Mouse (Mus musculus): ENCODE results near the gene Vmn2r71. TPM values are rescaled to one million over a fixed set of nuclear protein-coding genes. Genes with fewer than 3 reads are reported as not detected.

Gene Vmn2r71
- not detected in 2 replicates for polyA plus RNA-seq (2016; fragmentation: Nextera tagmentation; extraction: Ambion mirVana)

DNA sequence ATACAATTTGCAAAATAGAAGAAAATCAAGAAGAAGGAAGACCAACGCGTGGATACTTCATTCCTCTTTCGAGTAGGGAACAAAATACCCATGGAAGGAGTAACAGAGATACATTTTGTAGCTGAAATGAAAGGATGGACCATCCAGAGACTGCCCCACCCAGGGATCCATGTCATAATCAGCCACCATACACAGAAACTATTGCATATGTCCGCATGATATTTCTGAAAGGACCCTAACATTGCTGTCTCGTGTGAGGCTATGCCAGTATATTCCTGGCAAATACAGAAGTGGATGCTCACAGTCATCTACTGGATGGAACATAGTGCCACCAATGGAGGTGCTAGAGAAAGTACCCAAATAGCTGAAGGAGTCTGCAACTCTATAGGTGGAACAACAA is at the start of gene Vmn2r71:
Gene Vmn2r71, plus strand, starts transcription at position 301 of the 400 bp plus-strand sequence.
- no peak for ATAC-seq (ENCODE audit: insufficient number of reproducible peaks, insufficient read depth, low FRiP score, low TSS enrichment)
- Histone ChIP-seq H3K36me3 (no peaks in the 10 kb centered on the region), H3K9me3 (no peaks in the 10 kb centered on the region), H3K9ac (no peak within 1 kb of the TSS), H3K4me1 (no peaks in the 10 kb centered on the region), H3K4me2 (replicated peaks) (no peak within 1 kb of the TSS), H3K27ac (no peak within 1 kb of the TSS), H3K4me3 (no peak within 1 kb of the TSS), H3K27me3 (no peaks in the 10 kb centered on the region)
- WGBS: 81% methylated on average over 5 of the region's 5 CpGs

DNA sequence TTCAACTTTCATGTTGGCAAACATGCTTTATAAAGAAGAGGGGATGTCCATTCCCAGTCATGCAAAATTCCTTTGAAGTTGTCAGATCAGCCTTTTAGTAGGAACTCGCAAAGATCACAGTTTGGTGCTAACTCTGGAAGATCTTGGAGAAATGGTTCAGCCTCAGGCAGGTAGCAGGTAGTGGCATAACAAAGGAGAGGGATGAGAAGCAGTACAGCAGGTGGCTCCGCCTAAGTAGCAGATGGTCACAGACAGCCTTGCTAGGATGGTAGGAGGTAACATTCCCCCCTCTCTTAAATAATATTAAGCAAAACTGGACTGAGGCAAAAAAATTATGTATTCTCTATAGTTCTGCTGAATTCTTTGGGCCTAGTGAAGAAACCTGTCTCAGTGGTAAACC is 20.8 kb upstream of the Vmn2r71 start:
- Histone ChIP-seq H3K27ac (no peak overlapping the region), H3K4me3 (no peak overlapping the region), H3K4me2 (replicated peaks) (no peak overlapping the region), H3K4me1 (no peaks in the 10 kb centered on the region), H3K36me3 (no peaks in the 10 kb centered on the region), H3K9me3 (no peaks in the 10 kb centered on the region), H3K9ac (no peak overlapping the region), H3K27me3 (no peaks in the 10 kb centered on the region)
- 75% methylated on average over 2 of the region's 2 CpGs for WGBS
- ATAC-seq (ENCODE audit: insufficient number of reproducible peaks, insufficient read depth, low FRiP score, low TSS enrichment): no peak

GRCm38 (mm10) chr7:85543118-85543517 is 19.8 kb upstream of the Vmn2r71 start:
- Histone ChIP-seq H3K27ac (no peak overlapping the region), H3K9me3 (no peaks in the 10 kb centered on the region), H3K4me1 (no peaks in the 10 kb centered on the region), H3K9ac (no peak overlapping the region), H3K4me3 (no peak overlapping the region), H3K36me3 (no peaks in the 10 kb centered on the region), H3K4me2 (replicated peaks) (no peak overlapping the region), H3K27me3 (no peaks in the 10 kb centered on the region)
- 59% methylated on average over 2 of the region's 2 CpGs for WGBS
- ATAC-seq (ENCODE audit: insufficient number of reproducible peaks, insufficient read depth, low FRiP score, low TSS enrichment): no peak

DNA sequence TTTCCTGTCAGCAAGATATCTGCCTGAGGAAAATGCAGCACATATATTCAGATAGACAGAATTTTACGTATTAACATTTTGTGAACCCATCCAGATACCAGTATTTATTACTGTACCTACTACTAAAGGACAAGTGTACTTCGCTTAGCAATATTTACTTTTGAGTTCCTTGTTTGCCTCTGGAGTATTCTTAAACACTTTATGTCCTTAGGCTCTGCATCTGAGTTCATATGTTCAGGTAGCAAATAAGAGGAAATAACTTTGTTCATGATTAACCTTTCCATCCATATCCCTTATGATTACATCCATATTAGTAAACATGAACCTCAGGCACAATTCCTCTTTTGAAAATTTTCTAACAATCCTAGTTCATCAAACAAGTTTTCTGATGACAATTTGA is 6.2 kb downstream of the Vmn2r71 start, which contains the start of gene Vmn2r70:
Gene Vmn2r70, minus strand, starts transcription at position 101 of the 400 bp plus-strand sequence.
- no peak for ATAC-seq (ENCODE audit: insufficient number of reproducible peaks, insufficient read depth, low FRiP score, low TSS enrichment)
- Histone ChIP-seq H3K27me3 (no peaks in the 10 kb centered on the region), H3K4me1 (no peaks in the 10 kb centered on the region), H3K9ac (no peak within 1 kb of the TSS), H3K9me3 (no peaks in the 10 kb centered on the region), H3K4me3 (no peak within 1 kb of the TSS), H3K4me2 (replicated peaks) (no peak within 1 kb of the TSS), H3K36me3 (no peaks in the 10 kb centered on the region), H3K27ac (no peak within 1 kb of the TSS)
- WGBS: 77% methylated on average over 2 of the region's 2 CpGs

Other genes starting within 250 kb of the Vmn2r71 start
- not detected in 2 replicates for gene Vmn2r69, start 147.2 kb upstream of the Vmn2r71 start, polyA plus RNA-seq (2016; fragmentation: Nextera tagmentation; extraction: Ambion mirVana)
- not detected in 2 replicates for gene Vmn2r70, start 6.1 kb downstream of the Vmn2r71 start, polyA plus RNA-seq (2016; fragmentation: Nextera tagmentation; extraction: Ambion mirVana)
- not detected in 2 replicates for gene Vmn2r72, start 192.0 kb downstream of the Vmn2r71 start, polyA plus RNA-seq (2016; fragmentation: Nextera tagmentation; extraction: Ambion mirVana)